Mouse (Mus musculus) forebrain, postnatal 0 days (tissue): ENCODE measurements around the gene Myo3b. TPM values are rescaled to one million over a fixed set of nuclear protein-coding genes. Genes with fewer than 3 reads are reported as not detected.
A peak's percentile ranks its signal among the peaks of the same experiment; 100 is the strongest.

Source experiments
- ATAC-seq: fragments of 200-750 bp; cut with Nextera tagmentation; 2 replicates; pipeline ENCODE4 v1.8.0; 2017; ENCODE audit warnings: mild to moderate bottlenecking, moderate library complexity
- DNase-seq: peaks from one replicate; pipeline ENCODE4 v3.0.0-alpha.2; 2015
- H3K27ac ChIP-seq: fragments of 300-500 bp; sonication (generic); 2 replicates; pipeline ENCODE4 v1.5.1; 2014; ENCODE audit warnings: low read depth, mild to moderate bottlenecking, antibody characterized with exemption, low read length, moderate library complexity, mixed read lengths
- H3K27me3 ChIP-seq: fragments of 300-500 bp; sonication (generic); 2 replicates; pipeline ENCODE4 v1.6.1; 2014; ENCODE audit warnings: mild to moderate bottlenecking, low read length, mixed read lengths; ENCODE audit not compliant: insufficient read depth
- H3K36me3 ChIP-seq: fragments of 300-500 bp; sonication (generic); 2 replicates; pipeline ENCODE4 v1.6.1; 2014; ENCODE audit warnings: mild to moderate bottlenecking, moderate library complexity; ENCODE audit not compliant: insufficient read depth
- H3K4me1 ChIP-seq: fragments of 300-500 bp; sonication (generic); 2 replicates; pipeline ENCODE4 v1.6.1; 2014; ENCODE audit warnings: antibody characterized with exemption; ENCODE audit not compliant: insufficient read depth
- H3K4me2 ChIP-seq: fragments of 300-500 bp; sonication (generic); 2 replicates; pipeline ENCODE4 v1.6.1; 2014; ENCODE audit warnings: low read depth, mild to moderate bottlenecking, moderate library complexity
- H3K4me3 ChIP-seq: fragments of 300-500 bp; sonication (generic); 2 replicates; pipeline ENCODE4 v1.5.1; 2014; ENCODE audit warnings: low read depth, low read length, mixed read lengths
- H3K9ac ChIP-seq: fragments of 300-500 bp; sonication (generic); 2 replicates; pipeline ENCODE4 v1.6.1; 2014; ENCODE audit warnings: mild to moderate bottlenecking
- H3K9me3 ChIP-seq: fragments of 300-500 bp; sonication (generic); 2 replicates; pipeline ENCODE4 v1.6.1; 2016; ENCODE audit warnings: low read length
- CTCF ChIP-seq: sonication (generic); IDR thresholded peaks from 2 replicates; pipeline ENCODE4 v1.5.1; 2016; ENCODE audit warnings: antibody characterized with exemption, control low read depth, low read depth
- WGBS: fragments of 180-500 bp; shearing (Covaris S2); extraction: QIAGEN DNeasy Blood & Tissue Kit; methylation state at CpG from one replicate; pipeline ENCODE4 v1.1.7; 2014; 5-methylcytosine and 5-hydroxymethylcytosine counted together
- polyA plus RNA-seq: library from polyadenylated mRNA; unstranded; fragments of >200 nt; fragmentation: Nextera tagmentation; extraction: Ambion mirVana; gene quantifications from 2 replicates; pipeline ENCODE4 v1.2.1, GENCODE M21; 2015
- total RNA-seq: library from RNA; depleted of rRNA; stranded (reverse); fragments of >200 nt; gene quantifications from 2 replicates; pipeline ENCODE4 v1.2.3, GENCODE M21; 2014

Myo3b gene
- total and polyA plus RNA-seq, 2 experiments from 2014 or later = 0.36 to 2.0 TPM

- no peaks in the 10 kb centered on the region for H3K4me1 ChIP-seq
- H3K9ac ChIP-seq = no peak overlapping the region
- no peak overlapping the region for H3K4me3 ChIP-seq
- no peaks in the 10 kb centered on the region for H3K36me3 ChIP-seq
- TF ChIP-seq CTCF = no peak
- no peak overlapping the region for H3K27ac ChIP-seq
- WGBS = 79% methylated on average over 8 of the region's 8 CpGs
- no peaks in the 10 kb centered on the region for H3K9me3 ChIP-seq
- H3K27me3 ChIP-seq = no peaks in the 10 kb centered on the region
- ATAC-seq = no peak
- no peak for DNase-seq
- H3K4me2 ChIP-seq = no peak overlapping the region
Observed at GRCm38 (mm10) chr2:70037221-70037620, 1.7 kb upstream of the Myo3b start.

GRCm38 (mm10) chr2:70044466-70044865, 5.5 kb downstream of the Myo3b start:
- H3K27me3 ChIP-seq = no peaks in the 10 kb centered on the region
- TF ChIP-seq CTCF = no peak
- 30% methylated on average over 6 of the region's 6 CpGs for WGBS
- ATAC-seq (no peak), DNase-seq (no peak)
- no peak overlapping the region for H3K4me2 ChIP-seq
- H3K9me3 ChIP-seq = no peaks in the 10 kb centered on the region
- no peak overlapping the region for H3K9ac ChIP-seq
- no peaks in the 10 kb centered on the region for H3K4me1 ChIP-seq
- H3K36me3 ChIP-seq = no peaks in the 10 kb centered on the region
- H3K27ac ChIP-seq = no peak overlapping the region
- no peak overlapping the region for H3K4me3 ChIP-seq

- TF ChIP-seq CTCF = no peak
- no peak overlapping the region for H3K4me2 ChIP-seq
- no peaks in the 10 kb centered on the region for H3K36me3 ChIP-seq
- H3K9me3 ChIP-seq = no peaks in the 10 kb centered on the region
- H3K27ac ChIP-seq = no peak overlapping the region
- H3K4me1 ChIP-seq = no peaks in the 10 kb centered on the region
- no peak for ATAC-seq
- no peak overlapping the region for H3K9ac ChIP-seq
- no peak for DNase-seq
- no peak overlapping the region for H3K4me3 ChIP-seq
- H3K27me3 ChIP-seq = no peaks in the 10 kb centered on the region
- WGBS = 89% methylated on average over 11 of the region's 11 CpGs
Observed at GRCm38 (mm10) chr2:70047868-70048267, 8.9 kb downstream of the Myo3b start.

GRCm38 (mm10) chr2:70053803-70054202, 14.9 kb downstream of the Myo3b start:
- ATAC-seq = no peak
- no peaks in the 10 kb centered on the region for H3K36me3 ChIP-seq
- H3K27ac ChIP-seq = no peak overlapping the region
- H3K4me3 ChIP-seq = no peak overlapping the region
- no peaks in the 10 kb centered on the region for H3K9me3 ChIP-seq
- H3K4me2 ChIP-seq = no peak overlapping the region
- H3K27me3 ChIP-seq = no peaks in the 10 kb centered on the region
- DNase-seq = no peak
- TF ChIP-seq CTCF = no peak
- H3K4me1 ChIP-seq = no peaks in the 10 kb centered on the region
- 26% methylated on average over 9 of the region's 9 CpGs for WGBS
- H3K9ac ChIP-seq = 0 out of 2 replicates have a peak overlapping the region, but pooled peaks have one; percentile 3

GRCm38 (mm10) chr2:70058201-70058600, 19.3 kb downstream of the Myo3b start:
- H3K4me1 ChIP-seq = no peaks in the 10 kb centered on the region
- DNase-seq (no peak), ATAC-seq (no peak)
- H3K9me3 ChIP-seq = no peaks in the 10 kb centered on the region
- no peak overlapping the region for H3K27ac ChIP-seq
- no peaks in the 10 kb centered on the region for H3K36me3 ChIP-seq
- no peaks in the 10 kb centered on the region for H3K27me3 ChIP-seq
- no peak overlapping the region for H3K4me2 ChIP-seq
- WGBS = 96% methylated on average over 4 of the region's 4 CpGs
- TF ChIP-seq CTCF = no peak
- H3K4me3 ChIP-seq = no peak overlapping the region
- H3K9ac ChIP-seq = no peak overlapping the region

- ATAC-seq (peak; percentile 77), DNase-seq (peak; percentile 63)
- Histone ChIP-seq H3K27me3 (no peaks in the 10 kb centered on the region), H3K9ac (no peak overlapping the region), H3K4me3 (no peak overlapping the region), H3K4me2 (no peak overlapping the region), H3K4me1 (no peaks in the 10 kb centered on the region), H3K27ac (peak overlapping the region; percentile 54), H3K9me3 (no peaks in the 10 kb centered on the region), H3K36me3 (no peaks in the 10 kb centered on the region)
- WGBS = 31% methylated on average over 11 of the region's 11 CpGs
- TF ChIP-seq CTCF = no peak
Observed at GRCm38 (mm10) chr2:70060359-70061345, 21.7 kb downstream of the Myo3b start.

GRCm38 (mm10) chr2:70065116-70065515, 26.2 kb downstream of the Myo3b start:
- TF ChIP-seq CTCF = no peak
- WGBS = 89% methylated on average over 6 of the region's 6 CpGs
- H3K9me3 ChIP-seq = no peaks in the 10 kb centered on the region
- no peak overlapping the region for H3K4me3 ChIP-seq
- H3K27me3 ChIP-seq = no peaks in the 10 kb centered on the region
- no peak for DNase-seq
- H3K4me2 ChIP-seq = no peak overlapping the region
- H3K9ac ChIP-seq = no peak overlapping the region
- H3K36me3 ChIP-seq = no peaks in the 10 kb centered on the region
- ATAC-seq = no peak
- no peak overlapping the region for H3K27ac ChIP-seq
- H3K4me1 ChIP-seq = no peaks in the 10 kb centered on the region
